Mouse (Mus musculus) lung, adult 2 months (tissue): ENCODE data around the gene Immp2l.

ENCODE experiments used
- CTCF ChIP-seq: fragments of 200-500 bp; IDR thresholded peaks from 2 replicates; pipeline ENCODE4 v1.5.1; 2011; ENCODE audit warnings: mild to moderate bottlenecking, low read length, control low read depth; ENCODE audit not compliant: insufficient read depth
- POLR2A ChIP-seq: fragments of 200-500 bp; IDR thresholded peaks from 2 replicates; pipeline ENCODE4 v1.6.1; 2011; ENCODE audit warnings: low read depth, mild to moderate bottlenecking, control low read depth, low read length, borderline replicate concordance; ENCODE audit errors: extremely low read depth

- TF ChIP-seq POLR2A (no peak), CTCF (no peak)
Observed at GRCm38 (mm10) chr12:41682141-41682540, 658.3 kb downstream of the Immp2l start.
